Mouse (Mus musculus) forebrain, embryonic 11.5 days (tissue): ENCODE results near the gene Ccr7. TPM values are rescaled to one million over a fixed set of nuclear protein-coding genes. Genes with fewer than 3 reads are reported as not detected.

ENCODE experiments used
- ATAC-seq: fragments of 200-750 bp; cut with Nextera tagmentation; replicated peaks from 2 replicates; pipeline ENCODE4 v1.8.0; 2017; ENCODE audit warnings: moderate TSS enrichment; ENCODE audit not compliant: low FRiP score
- DNase-seq: peaks from one replicate; pipeline ENCODE4 v3.0.0-alpha.2; 2017; ENCODE audit warnings: low spot score
- H3K27ac ChIP-seq: fragments of 300-500 bp; sonication (generic); 2 replicates; pipeline ENCODE4 v1.5.1; 2014; ENCODE audit warnings: low read depth, low read length
- H3K27me3 ChIP-seq: fragments of 300-500 bp; sonication (generic); 2 replicates; pipeline ENCODE4 v1.6.1; 2014; ENCODE audit warnings: mild to moderate bottlenecking, low read length, mixed read lengths; ENCODE audit not compliant: control insufficient read depth, insufficient read depth
- H3K36me3 ChIP-seq: fragments of 300-500 bp; sonication (generic); 2 replicates; pipeline ENCODE4 v1.6.1; 2014; ENCODE audit warnings: mild to moderate bottlenecking, low read length, moderate library complexity, mixed read lengths; ENCODE audit not compliant: control insufficient read depth, insufficient read depth
- H3K4me1 ChIP-seq: fragments of 300-500 bp; sonication (generic); replicated peaks from 2 replicates; pipeline ENCODE4 v1.6.1; 2014; ENCODE audit warnings: low read length, mixed read lengths; ENCODE audit not compliant: control insufficient read depth, insufficient read depth
- H3K4me2 ChIP-seq: fragments of 300-500 bp; sonication (generic); 2 replicates; pipeline ENCODE4 v1.6.1; 2014; ENCODE audit warnings: low read depth, mild to moderate bottlenecking, low read length, moderate library complexity, mixed read lengths; ENCODE audit not compliant: severe bottlenecking
- H3K4me3 ChIP-seq: fragments of 300-500 bp; sonication (generic); 2 replicates; pipeline ENCODE4 v1.5.1; 2014; ENCODE audit warnings: low read depth, low read length
- H3K9ac ChIP-seq: fragments of 300-500 bp; sonication (generic); 2 replicates; pipeline ENCODE4 v1.6.1; 2014; ENCODE audit warnings: low read length
- H3K9me3 ChIP-seq: fragments of 300-500 bp; sonication (generic); 2 replicates; pipeline ENCODE4 v1.6.1; 2016; ENCODE audit warnings: low read length, mixed read lengths; ENCODE audit not compliant: control insufficient read depth
- WGBS: fragments of 180-500 bp; shearing (Covaris S2); extraction: QIAGEN DNeasy Blood & Tissue Kit; methylation state at CpG from one replicate; pipeline ENCODE4 v1.1.7; 2014; 5-methylcytosine and 5-hydroxymethylcytosine counted together
- polyA plus RNA-seq: library from polyadenylated mRNA; unstranded; fragments of >200 nt; fragmentation: Nextera tagmentation; extraction: Ambion mirVana; gene quantifications from 2 replicates; pipeline ENCODE4 v1.2.1, GENCODE M21; 2014

Ccr7 gene
- polyA plus RNA-seq, 1 experiment from 2014 or later = 0.31 TPM

- no peak overlapping the region for H3K9ac ChIP-seq
- no peaks in the 10 kb centered on the region for H3K36me3 ChIP-seq
- no peak overlapping the region for H3K4me3 ChIP-seq
- ATAC-seq = no peak
- H3K27me3 ChIP-seq = no peaks in the 10 kb centered on the region
- DNase-seq = no peak
- WGBS = 86% methylated on average over 18 of the region's 18 CpGs
- H3K4me2 ChIP-seq = no peak overlapping the region
- H3K4me1 ChIP-seq = peaks cover 13% of the 10 kb centered on the region
- no peak overlapping the region for H3K27ac ChIP-seq
- H3K9me3 ChIP-seq = no peaks in the 10 kb centered on the region
Observed at GRCm38 (mm10) chr11:99127785-99128682, 26.8 kb downstream of the Ccr7 start.

DNA sequence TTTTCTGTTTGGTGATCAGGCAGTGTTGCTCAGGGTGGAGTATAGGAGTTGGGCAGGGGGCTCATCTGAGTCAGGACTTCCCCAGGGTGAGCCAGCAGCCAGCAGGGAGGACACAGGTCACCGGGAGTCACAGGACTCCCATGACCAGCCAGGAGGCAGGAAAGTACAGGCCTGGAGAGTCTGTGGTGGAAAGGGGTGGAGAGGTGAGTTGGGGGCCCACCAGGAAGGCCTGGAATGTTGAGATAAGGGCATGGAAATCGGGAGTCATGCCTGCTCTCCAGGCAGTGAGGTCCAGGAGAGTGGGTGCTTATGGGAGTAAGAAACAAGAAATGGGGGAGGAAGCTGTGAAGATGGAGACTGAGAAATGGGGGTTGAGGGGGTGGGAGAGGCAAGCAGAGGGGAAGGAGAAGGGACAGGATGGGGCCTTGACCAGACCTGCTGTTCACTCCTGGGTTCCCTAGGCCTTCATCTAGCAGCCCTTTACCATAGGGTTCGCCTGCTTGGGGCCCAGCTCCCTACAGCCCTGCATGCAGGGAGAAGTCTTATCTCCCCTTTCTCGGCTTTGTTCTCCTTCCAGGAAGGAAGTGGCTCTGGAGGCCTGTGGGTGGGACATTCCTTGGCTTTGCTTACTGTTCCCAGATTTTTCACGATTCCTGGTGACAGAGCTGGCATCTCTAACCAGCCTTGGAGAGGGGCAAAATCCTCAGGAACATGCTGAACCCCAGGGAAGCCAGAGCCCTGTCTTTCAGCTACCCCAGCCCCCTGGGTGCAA is 28.2 kb downstream of the Ccr7 start:
- no peak overlapping the region for H3K27ac ChIP-seq
- H3K4me2 ChIP-seq = no peak overlapping the region
- ATAC-seq (no peak), DNase-seq (no peak)
- peaks cover 4% of the 10 kb centered on the region; the same call in 1 of the 2 replicates for H3K4me1 ChIP-seq
- no peak overlapping the region for H3K9ac ChIP-seq
- WGBS = 36% methylated on average over 5 of the region's 5 CpGs
- no peaks in the 10 kb centered on the region for H3K27me3 ChIP-seq
- H3K4me3 ChIP-seq = no peak overlapping the region
- no peaks in the 10 kb centered on the region for H3K36me3 ChIP-seq
- H3K9me3 ChIP-seq = no peaks in the 10 kb centered on the region

DNA sequence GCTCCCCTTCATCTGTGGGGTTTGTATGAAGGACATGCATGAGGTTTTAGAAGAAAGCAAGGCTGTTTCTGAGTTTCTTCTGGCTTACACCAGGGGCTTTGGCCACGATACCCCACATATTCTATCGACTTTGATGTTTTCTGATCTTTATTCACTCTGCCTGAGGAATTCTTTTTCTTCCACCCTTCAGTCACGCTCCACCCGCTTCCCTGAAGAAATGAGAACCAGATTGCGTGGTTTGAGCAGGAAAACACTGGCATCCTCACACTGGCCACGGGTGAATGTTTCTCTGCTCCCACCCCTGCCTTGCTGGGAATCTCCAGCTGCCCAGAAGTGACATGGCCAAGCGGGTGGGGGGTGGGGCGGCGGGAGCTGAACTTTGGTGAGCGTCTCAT is 30.2 kb downstream of the Ccr7 start:
- WGBS = 57% methylated on average over 10 of the region's 10 CpGs
- Histone ChIP-seq H3K36me3 (no peaks in the 10 kb centered on the region), H3K4me1 (peaks cover 7% of the 10 kb centered on the region)

DNA sequence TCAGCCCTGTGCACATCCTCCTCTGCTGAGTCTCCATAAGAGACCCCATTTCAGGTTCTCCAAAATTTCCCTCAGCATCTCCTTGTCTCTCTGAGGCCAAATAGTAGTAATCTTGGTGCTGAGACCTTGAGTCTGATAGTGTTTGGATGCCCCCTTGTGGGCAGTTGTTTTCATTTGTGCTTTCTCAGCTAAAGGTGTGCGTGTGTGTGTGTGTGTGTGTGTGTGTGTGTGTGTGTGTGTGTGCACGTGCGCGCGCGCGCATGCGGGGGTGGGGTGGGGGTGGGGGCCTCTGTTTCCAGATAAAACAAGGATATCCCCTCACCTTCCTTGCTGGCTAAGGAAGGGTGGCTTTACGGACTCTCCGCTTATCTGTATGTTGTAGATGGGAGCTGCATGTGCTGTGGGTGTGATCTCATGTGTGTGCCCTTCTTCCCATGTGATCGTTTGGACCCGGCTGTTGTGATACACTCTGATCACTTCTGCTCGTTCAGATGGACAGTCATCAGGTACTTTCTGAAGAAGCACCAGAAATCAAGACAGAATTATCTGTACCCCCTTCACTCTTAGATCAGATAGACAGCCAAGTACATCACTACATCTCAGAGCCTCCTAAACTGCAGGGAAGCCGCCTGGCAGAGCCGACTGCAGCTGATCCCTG is 30.8 kb downstream of the Ccr7 start:
- DNase-seq (peak; percentile 69), ATAC-seq (no peak)
- peaks cover 7% of the 10 kb centered on the region for H3K4me1 ChIP-seq
- 47% methylated on average over 15 of the region's 15 CpGs for WGBS
- H3K4me3 ChIP-seq = no peak overlapping the region
- H3K4me2 ChIP-seq = no peak overlapping the region
- no peaks in the 10 kb centered on the region for H3K27me3 ChIP-seq
- H3K36me3 ChIP-seq = no peaks in the 10 kb centered on the region
- no peak overlapping the region for H3K9ac ChIP-seq
- H3K27ac ChIP-seq = no peak overlapping the region
- H3K9me3 ChIP-seq = no peaks in the 10 kb centered on the region

More for the DNA sequence above, 30.2 kb downstream of the Ccr7 start:
- Histone ChIP-seq H3K27ac (no peak overlapping the region), H3K27me3 (no peaks in the 10 kb centered on the region), H3K4me3 (no peak overlapping the region), H3K9me3 (no peaks in the 10 kb centered on the region), H3K4me2 (no peak overlapping the region), H3K9ac (no peak overlapping the region)
- DNase-seq (no peak), ATAC-seq (no peak)

GRCm38 (mm10) chr11:99122703-99123102 is 32.2 kb downstream of the Ccr7 start:
- Histone ChIP-seq H3K9ac (no peak overlapping the region), H3K27ac (no peak overlapping the region), H3K36me3 (no peaks in the 10 kb centered on the region), H3K4me1 (peaks cover 7% of the 10 kb centered on the region), H3K27me3 (no peaks in the 10 kb centered on the region), H3K9me3 (no peaks in the 10 kb centered on the region; the same call in 1 of the 2 replicates), H3K4me3 (no peak overlapping the region), H3K4me2 (no peak overlapping the region)
- 71% methylated on average over 3 of the region's 3 CpGs for WGBS
- DNase-seq (no peak), ATAC-seq (no peak)

- Histone ChIP-seq H3K27me3 (no peaks in the 10 kb centered on the region), H3K36me3 (no peaks in the 10 kb centered on the region), H3K9ac (peak overlapping the region; percentile 24), H3K4me2 (no peak overlapping the region), H3K4me3 (no peak overlapping the region), H3K4me1 (peaks cover 7% of the 10 kb centered on the region), H3K27ac (no peak overlapping the region), H3K9me3 (no peaks in the 10 kb centered on the region; the same call in 1 of the 2 replicates)
- DNase-seq = no peak
- no peak for ATAC-seq
- WGBS = 51% methylated on average over 14 of the region's 14 CpGs
Observed at GRCm38 (mm10) chr11:99121218-99121631, 33.7 kb downstream of the Ccr7 start.

- Histone ChIP-seq H3K9me3 (no peaks in the 10 kb centered on the region; the same call in 1 of the 2 replicates), H3K36me3 (no peaks in the 10 kb centered on the region), H3K27me3 (no peaks in the 10 kb centered on the region), H3K4me3 (no peak overlapping the region), H3K4me2 (no peak overlapping the region), H3K9ac (peak overlapping the region; percentile 24), H3K4me1 (peaks cover 7% of the 10 kb centered on the region), H3K27ac (peak overlapping the region; percentile 41; the same call in 1 of the 2 replicates)
- DNase-seq = no peak
- no peak for ATAC-seq
- 47% methylated on average over 20 of the region's 20 CpGs for WGBS
Observed at GRCm38 (mm10) chr11:99120524-99121217, 34.2 kb downstream of the Ccr7 start.

DNA sequence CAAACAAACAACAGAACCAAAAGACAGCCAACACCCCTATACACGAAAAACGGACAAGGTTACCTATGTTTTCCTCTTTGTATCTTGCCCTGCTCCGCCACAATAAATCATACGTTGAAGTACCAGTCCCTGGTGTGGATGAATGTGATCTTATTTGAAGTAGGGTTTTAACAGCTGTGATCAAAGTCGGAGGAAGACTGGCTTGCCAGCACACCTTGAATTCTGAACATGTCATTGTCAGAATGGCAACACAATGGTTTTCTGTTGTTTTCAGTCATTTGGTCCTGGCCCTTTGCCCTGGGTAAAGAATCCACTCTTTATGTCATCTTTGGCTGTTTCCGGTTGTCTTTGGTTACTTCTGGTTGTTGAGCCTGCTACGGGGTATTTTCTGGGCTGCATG is 35.9 kb downstream of the Ccr7 start:
- 82% methylated on average over 7 of the region's 7 CpGs for WGBS
- no peak overlapping the region for H3K27ac ChIP-seq

More for the DNA sequence above, 35.9 kb downstream of the Ccr7 start:
- Histone ChIP-seq H3K4me3 (no peak overlapping the region), H3K36me3 (no peaks in the 10 kb centered on the region), H3K27me3 (no peaks in the 10 kb centered on the region), H3K9me3 (no peaks in the 10 kb centered on the region; the same call in 1 of the 2 replicates), H3K9ac (no peak overlapping the region), H3K4me2 (no peak overlapping the region), H3K4me1 (peaks cover 7% of the 10 kb centered on the region)
- ATAC-seq (no peak), DNase-seq (no peak)
